8 mouse cellular contexts compared by ENCODE assay signal in genomic region chr11:58104351-58104791, GRCm38 (mm10). TPM values are rescaled to one million over a fixed set of nuclear protein-coding genes. Genes with fewer than 3 reads are reported as not detected.
A peak's percentile ranks its signal among the peaks of the same experiment; 100 is the strongest.
DNase-seq lines count a peak whose midpoint lies in the region; ATAC-seq and TF ChIP-seq lines count a peak whose summit lies in the region.

No protein-coding gene starts in this region.

- TF ChIP-seq POLR2A in ES-Bruce4 (IDR thresholded peaks at IDR 0.05; ENCODE audit: insufficient read depth, low read length) = no peak

- H3K36me3 ChIP-seq in kidney, embryonic 14.5 days (ENCODE audit: control insufficient read depth, insufficient read depth, low read length) = no peaks in the 10 kb centered on the region
- no peaks in the 10 kb centered on the region for H3K36me3 ChIP-seq in ES-Bruce4 (ENCODE audit: control insufficient read depth, insufficient read depth, low read length, poor library complexity, severe bottlenecking)
- no peaks in the 10 kb centered on the region; the same call in 1 of the 2 replicates for H3K36me3 ChIP-seq in embryonic facial prominence, embryonic 13.5 days
- H3K36me3 ChIP-seq in hindbrain, postnatal 0 days (ENCODE audit: insufficient read depth, low read length) = no peaks in the 10 kb centered on the region
- H3K36me3 ChIP-seq in stomach, embryonic 14.5 days (ENCODE audit: control insufficient read depth, insufficient read depth, low read length) = no peaks in the 10 kb centered on the region

- ATAC-seq in kidney, embryonic 14.5 days (ENCODE audit: low FRiP score, low TSS enrichment) = 0 out of 2 replicates have a peak, but pooled peaks have one; percentile 13
- peak; percentile 5; the same call in 1 of the 2 replicates for ATAC-seq in embryonic facial prominence, embryonic 13.5 days (ENCODE audit: insufficient number of reproducible peaks, insufficient read depth, low FRiP score, low TSS enrichment, low read depth)
- ATAC-seq in hindbrain, postnatal 0 days = peak; percentile 48
- ATAC-seq in stomach, embryonic 14.5 days (ENCODE audit: insufficient number of reproducible peaks, insufficient read depth, low FRiP score, low read depth) = 0 out of 2 replicates have a peak, but pooled peaks have one; percentile 16

- peak overlapping the region; percentile 90 for H3K27ac ChIP-seq in kidney, embryonic 14.5 days (ENCODE audit: low read depth, low read length)
- H3K27ac ChIP-seq in ES-Bruce4 (ENCODE audit: insufficient read depth, low read length) = peak overlapping the region; percentile 42
- H3K27ac ChIP-seq in embryonic facial prominence, embryonic 13.5 days = peak overlapping the region; percentile 87
- peak overlapping the region; percentile 91 for H3K27ac ChIP-seq in hindbrain, postnatal 0 days
- H3K27ac ChIP-seq in stomach, embryonic 14.5 days (ENCODE audit: low read length) = peak overlapping the region; percentile 88

- TF ChIP-seq CTCF in ES-Bruce4 (IDR thresholded peaks at IDR 0.05; ENCODE audit: low read depth, low read length) = no peak
- no peak for TF ChIP-seq CTCF in hindbrain, postnatal 0 days (IDR thresholded peaks at IDR 0.05; ENCODE audit: low read depth)

- peak overlapping the region; percentile 71 for H3K4me3 ChIP-seq in kidney, embryonic 14.5 days (ENCODE audit: low read length)
- H3K4me3 ChIP-seq in ES-Bruce4 (ENCODE audit: low read depth, low read length) = peak overlapping the region; percentile 96
- H3K4me3 ChIP-seq in embryonic facial prominence, embryonic 13.5 days = peak overlapping the region; percentile 96
- H3K4me3 ChIP-seq in hindbrain, postnatal 0 days (ENCODE audit: low read length) = peak overlapping the region; percentile 92
- peak overlapping the region; percentile 84 for H3K4me3 ChIP-seq in stomach, embryonic 14.5 days (ENCODE audit: low read depth, low read length)

- no peaks in the 10 kb centered on the region for H3K27me3 ChIP-seq in kidney, embryonic 14.5 days (ENCODE audit: control insufficient read depth, insufficient read depth, low read length)
- H3K27me3 ChIP-seq in ES-Bruce4 (ENCODE audit: control insufficient read depth, insufficient read depth, low read length, poor library complexity, severe bottlenecking) = no peaks in the 10 kb centered on the region
- no peaks in the 10 kb centered on the region for H3K27me3 ChIP-seq in embryonic facial prominence, embryonic 13.5 days
- no peaks in the 10 kb centered on the region for H3K27me3 ChIP-seq in hindbrain, postnatal 0 days (ENCODE audit: insufficient read depth, low read length)
- no peaks in the 10 kb centered on the region for H3K27me3 ChIP-seq in stomach, embryonic 14.5 days (ENCODE audit: control insufficient read depth, insufficient read depth, low read length)

- under 1% methylated on average over 24 of the region's 24 CpGs for WGBS in kidney, embryonic 14.5 days
- WGBS in embryonic facial prominence, embryonic 13.5 days = under 1% methylated on average over 24 of the region's 24 CpGs
- WGBS in hindbrain, postnatal 0 days = under 1% methylated on average over 24 of the region's 24 CpGs
- under 1% methylated on average over 24 of the region's 24 CpGs for WGBS in stomach, embryonic 14.5 days

- no peak for TF ChIP-seq EP300 in ES-Bruce4 (IDR thresholded peaks at IDR 0.05; ENCODE audit: insufficient read depth, low read depth, low read length)

- peaks cover 19% of the 10 kb centered on the region for H3K4me1 ChIP-seq in kidney, embryonic 14.5 days (ENCODE audit: control insufficient read depth, insufficient read depth, low read length)
- H3K4me1 ChIP-seq in ES-Bruce4 (ENCODE audit: control insufficient read depth, insufficient read depth, low read length) = peaks cover 3% of the 10 kb centered on the region
- H3K4me1 ChIP-seq in embryonic facial prominence, embryonic 13.5 days = peaks cover 24% of the 10 kb centered on the region
- peaks cover 4% of the 10 kb centered on the region; the same call in 1 of the 2 replicates for H3K4me1 ChIP-seq in hindbrain, postnatal 0 days (ENCODE audit: insufficient read depth, low read length)
- peaks cover 10% of the 10 kb centered on the region; the same call in 1 of the 2 replicates for H3K4me1 ChIP-seq in stomach, embryonic 14.5 days (ENCODE audit: control insufficient read depth, insufficient read depth, low read length)

- no peaks in the 10 kb centered on the region for H3K9me3 ChIP-seq in kidney, embryonic 14.5 days (ENCODE audit: control insufficient read depth, low read length)
- no peaks in the 10 kb centered on the region for H3K9me3 ChIP-seq in ES-Bruce4 (replicated peaks; ENCODE audit: control insufficient read depth, insufficient read depth, low read length, poor library complexity, severe bottlenecking)
- H3K9me3 ChIP-seq in embryonic facial prominence, embryonic 13.5 days = no peaks in the 10 kb centered on the region
- H3K9me3 ChIP-seq in hindbrain, postnatal 0 days (ENCODE audit: low read length) = no peaks in the 10 kb centered on the region
- H3K9me3 ChIP-seq in stomach, embryonic 14.5 days (ENCODE audit: control insufficient read depth, low read depth, low read length) = no peaks in the 10 kb centered on the region

- peak overlapping the region; percentile 81 for H3K4me2 ChIP-seq in kidney, embryonic 14.5 days (replicated peaks; ENCODE audit: low read depth, low read length)
- peak overlapping the region; percentile 72 for H3K4me2 ChIP-seq in embryonic facial prominence, embryonic 13.5 days
- peak overlapping the region; percentile 75 for H3K4me2 ChIP-seq in hindbrain, postnatal 0 days (ENCODE audit: low read depth, low read length)
- peak overlapping the region; percentile 53 for H3K4me2 ChIP-seq in stomach, embryonic 14.5 days (replicated peaks; ENCODE audit: low read depth, low read length)

- DNase-seq in kidney, postnatal 36 days = no peak
- DNase-seq in hindbrain, postnatal 0 days (ENCODE audit: low spot score) = peak; percentile 53
- DNase-seq in lung, postnatal 25 days (ENCODE audit: low spot score) = peak; percentile 46
- DNase-seq in Muller cell, postnatal 12 days (ENCODE audit: inconsistent ontology term) = no peak

- peak overlapping the region; percentile 87 for H3K9ac ChIP-seq in kidney, embryonic 14.5 days (ENCODE audit: low read depth, low read length)
- peak overlapping the region; percentile 79 for H3K9ac ChIP-seq in ES-Bruce4 (ENCODE audit: low read depth, poor library complexity, severe bottlenecking)
- peak overlapping the region; percentile 96 for H3K9ac ChIP-seq in embryonic facial prominence, embryonic 13.5 days
- peak overlapping the region; percentile 89 for H3K9ac ChIP-seq in hindbrain, postnatal 0 days (replicated peaks; ENCODE audit: low read length)
- peak overlapping the region; percentile 77 for H3K9ac ChIP-seq in stomach, embryonic 14.5 days (replicated peaks; ENCODE audit: low read depth, low read length)

RNA-seq across cellular contexts. Expression of gene Cnot8, which starts 0.4 kb away (rescaled TPM):
- 62.0 and 89.1 TPM in 2 replicates for polyA plus RNA-seq in kidney, embryonic 14.5 days (2014; fragmentation: Nextera tagmentation; extraction: Ambion mirVana)
- 98.9 and 102 TPM in 2 replicates for polyA plus RNA-seq in ES-Bruce4 (2011; ENCODE audit: insufficient read depth, insufficient read length, low read depth, missing spikeins)
- 100.0 and 104 TPM in 2 replicates for polyA plus RNA-seq in embryonic facial prominence, embryonic 13.5 days (2015; fragmentation: Nextera tagmentation; extraction: Ambion mirVana)
- 76.4 and 83.7 TPM in 2 replicates for total RNA-seq in hindbrain, postnatal 0 days (2014; rRNA removed)
- polyA plus RNA-seq in hindbrain, postnatal 0 days (2015; fragmentation: Nextera tagmentation; extraction: Ambion mirVana) = 82.1 and 83.1 TPM in 2 replicates
- polyA plus RNA-seq in stomach, embryonic 14.5 days (2014; fragmentation: Nextera tagmentation; extraction: Ambion mirVana) = 87.7 and 92.6 TPM in 2 replicates

RNA-seq across cellular contexts. Expression of gene Gm12248, which starts 11.4 kb away (rescaled TPM):
- polyA plus RNA-seq in kidney, embryonic 14.5 days (2014; fragmentation: Nextera tagmentation; extraction: Ambion mirVana) = not detected in 2 replicates
- not detected in 2 replicates for polyA plus RNA-seq in ES-Bruce4 (2011; ENCODE audit: insufficient read depth, insufficient read length, low read depth, missing spikeins)
- polyA plus RNA-seq in embryonic facial prominence, embryonic 13.5 days (2015; fragmentation: Nextera tagmentation; extraction: Ambion mirVana) = 0.29 TPM in 1 of 2 replicates, not detected in the other
- total RNA-seq in hindbrain, postnatal 0 days (2014; rRNA removed) = not detected in 2 replicates
- polyA plus RNA-seq in hindbrain, postnatal 0 days (2015; fragmentation: Nextera tagmentation; extraction: Ambion mirVana) = not detected in 2 replicates
- not detected in 2 replicates for polyA plus RNA-seq in stomach, embryonic 14.5 days (2014; fragmentation: Nextera tagmentation; extraction: Ambion mirVana)

Comparison
In these comparisons a context has a peak if more than half of its experiments do, and no peak if none do; other contexts are left out.
1. DNase-seq: peak in hindbrain, postnatal 0 days (single experiment) and lung, postnatal 25 days (single experiment); none in kidney, postnatal 36 days (0 of 2) and Muller cell, postnatal 12 days (single experiment).
2. Peak in every context shown above with its lines, with median percentiles within 50 percentile points of each other: ATAC-seq, H3K27ac ChIP-seq, H3K4me2 ChIP-seq, H3K4me3 ChIP-seq and H3K9ac ChIP-seq.